Mouse (Mus musculus): ENCODE data around the gene Nap1l4.

Gene Nap1l4

GRCm38 (mm10) chr7:143532410-143532809, 16.5 kb downstream of the Nap1l4 start:
- intact Hi-C loops (cut with DNase I) = no loop called here

- intact Hi-C loops (cut with DNase I) = no loop called here
Observed at GRCm38 (mm10) chr7:143519333-143519732, 29.6 kb downstream of the Nap1l4 start.

GRCm38 (mm10) chr7:143514416-143514768, 34.5 kb downstream of the Nap1l4 start:
- intact Hi-C loops (cut with DNase I) = no loop called here

GRCm38 (mm10) chr7:143513763-143514415, 35.0 kb downstream of the Nap1l4 start:
- intact Hi-C loops (cut with DNase I) = no loop called here

GRCm38 (mm10) chr7:143511335-143511712, 37.6 kb downstream of the Nap1l4 start:
- intact Hi-C loops (cut with DNase I) = no loop called here

- intact Hi-C loops (cut with DNase I) = no loop called here
Observed at GRCm38 (mm10) chr7:143510593-143511334, 38.1 kb downstream of the Nap1l4 start.

- intact Hi-C loops (cut with DNase I) = no loop called here
Observed at GRCm38 (mm10) chr7:143509566-143509965, 39.3 kb downstream of the Nap1l4 start.

GRCm38 (mm10) chr7:143506675-143507074, 42.2 kb downstream of the Nap1l4 start:
- intact Hi-C loops (cut with DNase I) = loop anchor here (2.0 kb wide), 1 partner anchor 26 kb away; no protein-coding TSS in a partner anchor

- intact Hi-C loops (cut with DNase I) = loop anchor here (2.0 kb wide), 1 partner anchor 25 kb away; no protein-coding TSS in a partner anchor
Observed at GRCm38 (mm10) chr7:143506271-143506670, 42.6 kb downstream of the Nap1l4 start.

- intact Hi-C loops (cut with DNase I) = loop anchor here (2.0 kb wide), 1 partner anchor 25 kb away; no protein-coding TSS in a partner anchor
Observed at GRCm38 (mm10) chr7:143505823-143506222, 43.1 kb downstream of the Nap1l4 start.

- intact Hi-C loops (cut with DNase I) = no loop called here
Observed at GRCm38 (mm10) chr7:143505411-143505810, 43.5 kb downstream of the Nap1l4 start.

- intact Hi-C loops (cut with DNase I) = no loop called here
Observed at GRCm38 (mm10) chr7:143503926-143504325, 45.0 kb downstream of the Nap1l4 start.

- intact Hi-C loops (cut with DNase I) = no loop called here
Observed at GRCm38 (mm10) chr7:143502418-143503200, 46.3 kb downstream of the Nap1l4 start, which contains the start of gene Phlda2. TSS of gene Phlda2 (minus strand) at chr7:143503150.

GRCm38 (mm10) chr7:143501643-143502417, 47.1 kb downstream of the Nap1l4 start:
- intact Hi-C loops (cut with DNase I) = no loop called here

- intact Hi-C loops (cut with DNase I) = no loop called here
Observed at GRCm38 (mm10) chr7:143500912-143501311, 48.0 kb downstream of the Nap1l4 start.

GRCm38 (mm10) chr7:143498584-143498983, 50.3 kb downstream of the Nap1l4 start:
- intact Hi-C loops (cut with DNase I) = no loop called here

GRCm38 (mm10) chr7:143495104-143495961, 53.6 kb downstream of the Nap1l4 start:
- intact Hi-C loops (cut with DNase I) = no loop called here

GRCm38 (mm10) chr7:143493616-143494126, 55.2 kb downstream of the Nap1l4 start:
- intact Hi-C loops (cut with DNase I) = no loop called here

- intact Hi-C loops (cut with DNase I) = no loop called here
Observed at GRCm38 (mm10) chr7:143489735-143490134, 59.2 kb downstream of the Nap1l4 start.

- intact Hi-C loops (cut with DNase I) = no loop called here
Observed at GRCm38 (mm10) chr7:143482541-143482940, 66.4 kb downstream of the Nap1l4 start.
